Mouse (Mus musculus) forebrain, embryonic 11.5 days (tissue): ENCODE data around the gene Anxa6. TPM values are rescaled to one million over a fixed set of nuclear protein-coding genes. Genes with fewer than 3 reads are reported as not detected.
A peak's percentile ranks its signal among the peaks of the same experiment; 100 is the strongest.

Source experiments
- ATAC-seq: fragments of 200-750 bp; cut with Nextera tagmentation; replicated peaks from 2 replicates; pipeline ENCODE4 v1.8.0; 2017; ENCODE audit warnings: moderate TSS enrichment; ENCODE audit not compliant: low FRiP score
- DNase-seq: peaks from one replicate; pipeline ENCODE4 v3.0.0-alpha.2; 2017; ENCODE audit warnings: low spot score
- H3K27ac ChIP-seq: fragments of 300-500 bp; sonication (generic); 2 replicates; pipeline ENCODE4 v1.5.1; 2014; ENCODE audit warnings: low read depth, low read length
- H3K27me3 ChIP-seq: fragments of 300-500 bp; sonication (generic); 2 replicates; pipeline ENCODE4 v1.6.1; 2014; ENCODE audit warnings: mild to moderate bottlenecking, low read length, mixed read lengths; ENCODE audit not compliant: control insufficient read depth, insufficient read depth
- H3K36me3 ChIP-seq: fragments of 300-500 bp; sonication (generic); 2 replicates; pipeline ENCODE4 v1.6.1; 2014; ENCODE audit warnings: mild to moderate bottlenecking, low read length, moderate library complexity, mixed read lengths; ENCODE audit not compliant: control insufficient read depth, insufficient read depth
- H3K4me1 ChIP-seq: fragments of 300-500 bp; sonication (generic); replicated peaks from 2 replicates; pipeline ENCODE4 v1.6.1; 2014; ENCODE audit warnings: low read length, mixed read lengths; ENCODE audit not compliant: control insufficient read depth, insufficient read depth
- H3K4me2 ChIP-seq: fragments of 300-500 bp; sonication (generic); 2 replicates; pipeline ENCODE4 v1.6.1; 2014; ENCODE audit warnings: low read depth, mild to moderate bottlenecking, low read length, moderate library complexity, mixed read lengths; ENCODE audit not compliant: severe bottlenecking
- H3K4me3 ChIP-seq: fragments of 300-500 bp; sonication (generic); 2 replicates; pipeline ENCODE4 v1.5.1; 2014; ENCODE audit warnings: low read depth, low read length
- H3K9ac ChIP-seq: fragments of 300-500 bp; sonication (generic); 2 replicates; pipeline ENCODE4 v1.6.1; 2014; ENCODE audit warnings: low read length
- H3K9me3 ChIP-seq: fragments of 300-500 bp; sonication (generic); 2 replicates; pipeline ENCODE4 v1.6.1; 2016; ENCODE audit warnings: low read length, mixed read lengths; ENCODE audit not compliant: control insufficient read depth
- WGBS: fragments of 180-500 bp; shearing (Covaris S2); extraction: QIAGEN DNeasy Blood & Tissue Kit; methylation state at CpG from one replicate; pipeline ENCODE4 v1.1.7; 2014; 5-methylcytosine and 5-hydroxymethylcytosine counted together
- polyA plus RNA-seq: library from polyadenylated mRNA; unstranded; fragments of >200 nt; fragmentation: Nextera tagmentation; extraction: Ambion mirVana; gene quantifications from 2 replicates; pipeline ENCODE4 v1.2.1, GENCODE M21; 2014

Anxa6 gene
- polyA plus RNA-seq, 1 experiment from 2014 or later, result 59.6 TPM

- Histone ChIP-seq H3K4me3 (no peak overlapping the region), H3K4me2 (no peak overlapping the region), H3K36me3 (no peaks in the 10 kb centered on the region), H3K9me3 (peaks cover 3% of the 10 kb centered on the region; the same call in 1 of the 2 replicates), H3K27me3 (no peaks in the 10 kb centered on the region), H3K4me1 (no peaks in the 10 kb centered on the region), H3K27ac (no peak overlapping the region), H3K9ac (no peak overlapping the region)
- no peak for DNase-seq
- WGBS, result 84% methylated on average over 7 of the region's 7 CpGs
- no peak for ATAC-seq
Measured at GRCm38 (mm10) chr11:55004970-55005502, 28.2 kb downstream of the Anxa6 start.

GRCm38 (mm10) chr11:54998708-54999107, 34.5 kb downstream of the Anxa6 start:
- no peak overlapping the region for H3K4me3 ChIP-seq
- WGBS, result 37% methylated on average over 2 of the region's 2 CpGs
- H3K4me2 ChIP-seq, result no peak overlapping the region

GRCm38 (mm10) chr11:54998284-54998683, 35.0 kb downstream of the Anxa6 start:
- no peak overlapping the region for H3K27ac ChIP-seq
- H3K36me3 ChIP-seq, result no peaks in the 10 kb centered on the region
- DNase-seq (peak; percentile 79), ATAC-seq (peak; percentile 64)
- H3K9me3 ChIP-seq, result peaks cover 3% of the 10 kb centered on the region; the same call in 1 of the 2 replicates
- H3K27me3 ChIP-seq, result no peaks in the 10 kb centered on the region
- under 1% methylated on average over 12 of the region's 12 CpGs for WGBS
- no peaks in the 10 kb centered on the region for H3K4me1 ChIP-seq
- no peak overlapping the region for H3K4me2 ChIP-seq
- no peak overlapping the region for H3K9ac ChIP-seq
- H3K4me3 ChIP-seq, result no peak overlapping the region

More at GRCm38 (mm10) chr11:54998708-54999107, 34.5 kb downstream of the Anxa6 start:
- H3K36me3 ChIP-seq, result no peaks in the 10 kb centered on the region
- H3K27ac ChIP-seq, result no peak overlapping the region
- H3K4me1 ChIP-seq, result no peaks in the 10 kb centered on the region
- DNase-seq, result no peak
- peaks cover 3% of the 10 kb centered on the region; the same call in 1 of the 2 replicates for H3K9me3 ChIP-seq
- no peak for ATAC-seq
- H3K9ac ChIP-seq, result no peak overlapping the region
- no peaks in the 10 kb centered on the region for H3K27me3 ChIP-seq

- Histone ChIP-seq H3K9ac (no peak overlapping the region), H3K9me3 (peaks cover 3% of the 10 kb centered on the region; the same call in 1 of the 2 replicates), H3K27ac (no peak overlapping the region), H3K4me1 (no peaks in the 10 kb centered on the region), H3K4me2 (no peak overlapping the region), H3K27me3 (no peaks in the 10 kb centered on the region), H3K36me3 (no peaks in the 10 kb centered on the region), H3K4me3 (no peak overlapping the region)
- DNase-seq, result no peak
- no peak for ATAC-seq
- WGBS, result 66% methylated on average over 7 of the region's 7 CpGs
Measured at GRCm38 (mm10) chr11:54996176-54996575, 37.1 kb downstream of the Anxa6 start.

- no peak overlapping the region for H3K27ac ChIP-seq
- H3K9ac ChIP-seq, result no peak overlapping the region
- no peaks in the 10 kb centered on the region for H3K27me3 ChIP-seq
- DNase-seq, result no peak
- H3K4me2 ChIP-seq, result no peak overlapping the region
- ATAC-seq, result no peak
- no peaks in the 10 kb centered on the region for H3K9me3 ChIP-seq
- H3K36me3 ChIP-seq, result no peaks in the 10 kb centered on the region
- no peak overlapping the region for H3K4me3 ChIP-seq
- no peaks in the 10 kb centered on the region for H3K4me1 ChIP-seq
Measured at GRCm38 (mm10) chr11:54989920-54990319, 43.3 kb downstream of the Anxa6 start.

- Histone ChIP-seq H3K27me3 (no peaks in the 10 kb centered on the region), H3K4me2 (no peak overlapping the region), H3K4me1 (no peaks in the 10 kb centered on the region), H3K9ac (no peak overlapping the region), H3K36me3 (no peaks in the 10 kb centered on the region), H3K9me3 (no peaks in the 10 kb centered on the region), H3K27ac (no peak overlapping the region), H3K4me3 (no peak overlapping the region)
- 84% methylated on average over 8 of the region's 8 CpGs for WGBS
- ATAC-seq, result no peak
- no peak for DNase-seq
Measured at GRCm38 (mm10) chr11:54988754-54989349, 44.4 kb downstream of the Anxa6 start.

- ATAC-seq, result no peak
- Histone ChIP-seq H3K4me2 (no peak overlapping the region), H3K9ac (no peak overlapping the region), H3K4me1 (no peaks in the 10 kb centered on the region), H3K27me3 (no peaks in the 10 kb centered on the region), H3K36me3 (no peaks in the 10 kb centered on the region), H3K4me3 (no peak overlapping the region), H3K9me3 (no peaks in the 10 kb centered on the region), H3K27ac (no peak overlapping the region)
- WGBS, result 83% methylated on average over 1 of the region's 1 CpGs
- DNase-seq, result peak; percentile 71
Measured at GRCm38 (mm10) chr11:54987974-54988373, 45.3 kb downstream of the Anxa6 start.

- Histone ChIP-seq H3K9ac (no peak overlapping the region), H3K4me2 (no peak overlapping the region), H3K36me3 (no peaks in the 10 kb centered on the region), H3K27me3 (no peaks in the 10 kb centered on the region), H3K9me3 (no peaks in the 10 kb centered on the region), H3K4me1 (no peaks in the 10 kb centered on the region), H3K27ac (no peak overlapping the region), H3K4me3 (no peak overlapping the region)
- 85% methylated on average over 3 of the region's 3 CpGs for WGBS
- ATAC-seq (no peak), DNase-seq (no peak)
Measured at GRCm38 (mm10) chr11:54985086-54985485, 48.2 kb downstream of the Anxa6 start.

GRCm38 (mm10) chr11:54984581-54984980, 48.7 kb downstream of the Anxa6 start:
- no peaks in the 10 kb centered on the region for H3K9me3 ChIP-seq
- no peaks in the 10 kb centered on the region for H3K4me1 ChIP-seq
- ATAC-seq (no peak), DNase-seq (no peak)
- no peak overlapping the region for H3K27ac ChIP-seq
- 61% methylated on average over 4 of the region's 4 CpGs for whole genome bisulfite sequencing
- no peaks in the 10 kb centered on the region for H3K27me3 ChIP-seq
- no peaks in the 10 kb centered on the region for H3K36me3 ChIP-seq
- no peak overlapping the region for H3K9ac ChIP-seq
- no peak overlapping the region for H3K4me3 ChIP-seq
- H3K4me2 ChIP-seq, result no peak overlapping the region
